Mouse (Mus musculus): ENCODE data around the gene Gm49383.
"Not testable (repeated sequence)": the region's sequence is repeated elsewhere in the genome, so short reads cannot be mapped to it uniquely, and the experiment has no call there.

The Gm49383 gene

GRCm38 (mm10) chr12:69167656-69168460 lies 29.0 kb downstream of the Gm49383 start:
- in situ Hi-C loops (cut with MboI, MseI), result loop anchor here (10.0 kb wide), 1 partner anchor 717 kb away; no protein-coding TSS in a partner anchor

GRCm38 (mm10) chr12:69166861-69167581 lies 29.9 kb downstream of the Gm49383 start:
- in situ Hi-C loops (cut with MboI, MseI), result loop anchor here (10.0 kb wide), 1 partner anchor 718 kb away; no protein-coding TSS in a partner anchor

- in situ Hi-C loops (cut with MboI, MseI), result loop anchor here (10.0 kb wide), 1 partner anchor 720 kb away; no protein-coding TSS in a partner anchor
Observed at GRCm38 (mm10) chr12:69164904-69165303, 32.0 kb downstream of the Gm49383 start.

GRCm38 (mm10) chr12:69163586-69163985 lies 33.3 kb downstream of the Gm49383 start:
- in situ Hi-C loops (cut with MboI, MseI), result loop anchor here (10.0 kb wide), 1 partner anchor 721 kb away; no protein-coding TSS in a partner anchor

- in situ Hi-C loops (cut with MboI, MseI), result loop anchor here (10.0 kb wide), 1 partner anchor 724 kb away; no protein-coding TSS in a partner anchor
Observed at GRCm38 (mm10) chr12:69160677-69161076, 36.2 kb downstream of the Gm49383 start.

- in situ Hi-C loops (cut with MboI, MseI), result no loop called here
Observed at GRCm38 (mm10) chr12:69159578-69159940, 37.3 kb downstream of the Gm49383 start.

GRCm38 (mm10) chr12:69158765-69159577 lies 37.9 kb downstream of the Gm49383 start, which contains the start of gene Rps29:
Rps29 (minus strand) TSS chr12:69159186.
- in situ Hi-C loops (cut with MboI, MseI), result not testable (repeated sequence)

- in situ Hi-C loops (cut with MboI, MseI), result no loop called here
Observed at GRCm38 (mm10) chr12:69158366-69158764, 38.5 kb downstream of the Gm49383 start.

GRCm38 (mm10) chr12:69157107-69157506 lies 39.8 kb downstream of the Gm49383 start:
- in situ Hi-C loops (cut with MboI, MseI), result no loop called here

GRCm38 (mm10) chr12:69156436-69156835 lies 40.5 kb downstream of the Gm49383 start:
- in situ Hi-C loops (cut with MboI, MseI), result no loop called here

- in situ Hi-C loops (cut with MboI, MseI), result no loop called here
Observed at GRCm38 (mm10) chr12:69155923-69156322, 41.0 kb downstream of the Gm49383 start.

GRCm38 (mm10) chr12:69150049-69150448 lies 46.9 kb downstream of the Gm49383 start:
- in situ Hi-C loops (cut with MboI, MseI), result no loop called here

GRCm38 (mm10) chr12:69147166-69147735 lies 49.7 kb downstream of the Gm49383 start:
- in situ Hi-C loops (cut with MboI, MseI), result no loop called here

- in situ Hi-C loops (cut with MboI, MseI), result no loop called here
Observed at GRCm38 (mm10) chr12:69143460-69143859, 53.4 kb downstream of the Gm49383 start.

GRCm38 (mm10) chr12:69139841-69140240 lies 57.1 kb downstream of the Gm49383 start:
- in situ Hi-C loops (cut with MboI, MseI), result no loop called here

- in situ Hi-C loops (cut with MboI, MseI), result no loop called here
Observed at GRCm38 (mm10) chr12:69139201-69139600, 57.7 kb downstream of the Gm49383 start.

All from T-helper 1 cell (primary cell).